Mouse (Mus musculus) C2C12 (cell line): ENCODE data around the gene Mybpc3.

ENCODE experiments used
- CTCF ChIP-seq: IDR thresholded peaks from one replicate; pipeline ENCODE4 v1.5.1; 2011; ENCODE audit not compliant: control insufficient read depth, insufficient read depth, insufficient read length
- MAX ChIP-seq: IDR thresholded peaks from one replicate; pipeline ENCODE4 v1.6.1; 2011; ENCODE audit warnings: mild to moderate bottlenecking, control low read depth
- MYOG ChIP-seq: IDR thresholded peaks from one replicate; pipeline ENCODE4 v1.6.1; 2011; ENCODE audit not compliant: control insufficient read depth, insufficient read length; ENCODE audit errors: extremely low read depth
- USF1 ChIP-seq: IDR thresholded peaks from one replicate; pipeline ENCODE4 v1.6.1; 2011; ENCODE audit warnings: low read depth, mild to moderate bottlenecking, control low read depth, moderate library complexity

GRCm38 (mm10) chr2:91131251-91131650, 13.3 kb downstream of the Mybpc3 start:
- TF ChIP-seq CTCF (no peak), MYOG (no peak), USF1 (no peak), MAX (no peak)
